Mouse (Mus musculus) myocyte (in vitro differentiated cells): ENCODE measurements at regions not wholly inside any gene's neighbourhood (a gene's known extent, or its start where the extent isn't known, plus 50 kb on each side); places are given as distances from the start of the nearest gene placed in this dataset.

Experiments used
- H3K27me3 ChIP-seq: one replicate; pipeline ENCODE4 v1.6.1; 2011; ENCODE audit not compliant: control insufficient read depth, insufficient read depth, insufficient read length
- H3K36me3 ChIP-seq: one replicate; pipeline ENCODE4 v1.6.1; 2011; ENCODE audit not compliant: control insufficient read depth, insufficient read depth
- H3K4me2 ChIP-seq: one replicate; pipeline ENCODE4 v1.6.1; 2011; ENCODE audit warnings: low read depth, control low read depth
- H3K4me3 ChIP-seq: one replicate; pipeline ENCODE4 v1.5.1; 2011; ENCODE audit warnings: mild to moderate bottlenecking, control low read depth, moderate library complexity
- H3K79me2 ChIP-seq: one replicate; pipeline ENCODE4 v1.6.1; 2011; ENCODE audit not compliant: control insufficient read depth, insufficient read depth
- H3ac ChIP-seq: one replicate; pipeline ENCODE4 v1.6.1; 2011; ENCODE audit not compliant: control insufficient read depth, insufficient read length
- CEBPB ChIP-seq: IDR thresholded peaks from 2 replicates; pipeline ENCODE4 v1.6.1; 2011; ENCODE audit warnings: mild to moderate bottlenecking, moderate library complexity; ENCODE audit not compliant: poor library complexity, insufficient read depth, severe bottlenecking
- E2F4 ChIP-seq: IDR thresholded peaks from one replicate; pipeline ENCODE4 v1.6.1; 2011; ENCODE audit warnings: mild to moderate bottlenecking, control low read depth, moderate library complexity; ENCODE audit not compliant: insufficient read depth
- MAX ChIP-seq: IDR thresholded peaks from one replicate; pipeline ENCODE4 v1.6.1; 2011; ENCODE audit warnings: low read depth, mild to moderate bottlenecking, control low read depth
- MYOD1 ChIP-seq, 3 experiments: IDR thresholded peaks; one replicate each; pipeline ENCODE4 v1.6.1; 2011; ENCODE audit warnings: control low read depth in 2 of 3, low read depth in 2 of 3, mild to moderate bottlenecking in 2 of 3, moderate library complexity in 1 of 3; ENCODE audit not compliant: insufficient read length in 2 of 3, control insufficient read depth in 1 of 3
- MYOG ChIP-seq, 3 experiments: IDR thresholded peaks; one replicate each; pipeline ENCODE4 v1.6.1; 2011; ENCODE audit warnings: control low read depth in 2 of 3, low read depth in 2 of 3, mild to moderate bottlenecking in 2 of 3; ENCODE audit not compliant: insufficient read length in 2 of 3, control insufficient read depth in 1 of 3, insufficient read depth in 1 of 3
- POLR2A ChIP-seq: IDR thresholded peaks from one replicate; pipeline ENCODE4 v1.6.1; 2011; ENCODE audit warnings: low read depth, mild to moderate bottlenecking, control low read depth, moderate library complexity; ENCODE audit not compliant: insufficient read length
- POLR2AphosphoS2 ChIP-seq: IDR thresholded peaks from one replicate; pipeline ENCODE4 v1.6.1; 2011; ENCODE audit warnings: low read depth, control low read depth; ENCODE audit not compliant: insufficient read length
- REST ChIP-seq: IDR thresholded peaks from one replicate; pipeline ENCODE4 v1.6.1; 2011; ENCODE audit warnings: mild to moderate bottlenecking, control low read depth, moderate library complexity; ENCODE audit not compliant: insufficient read depth, insufficient read length
- SRF ChIP-seq: IDR thresholded peaks from one replicate; pipeline ENCODE4 v1.6.1; 2011; ENCODE audit warnings: low read depth; ENCODE audit not compliant: control insufficient read depth, insufficient read length
- TCF12 ChIP-seq: IDR thresholded peaks from one replicate; pipeline ENCODE4 v1.6.1; 2011; ENCODE audit warnings: mild to moderate bottlenecking, control low read depth; ENCODE audit not compliant: poor library complexity, insufficient read depth, severe bottlenecking
- TCF3 ChIP-seq: IDR thresholded peaks from one replicate; pipeline ENCODE4 v1.6.1; 2011; ENCODE audit warnings: low read depth, control low read depth; ENCODE audit not compliant: insufficient read length
- USF1 ChIP-seq: IDR thresholded peaks from one replicate; pipeline ENCODE4 v1.6.1; 2011; ENCODE audit warnings: low read depth, mild to moderate bottlenecking, control low read depth, moderate library complexity

DNA sequence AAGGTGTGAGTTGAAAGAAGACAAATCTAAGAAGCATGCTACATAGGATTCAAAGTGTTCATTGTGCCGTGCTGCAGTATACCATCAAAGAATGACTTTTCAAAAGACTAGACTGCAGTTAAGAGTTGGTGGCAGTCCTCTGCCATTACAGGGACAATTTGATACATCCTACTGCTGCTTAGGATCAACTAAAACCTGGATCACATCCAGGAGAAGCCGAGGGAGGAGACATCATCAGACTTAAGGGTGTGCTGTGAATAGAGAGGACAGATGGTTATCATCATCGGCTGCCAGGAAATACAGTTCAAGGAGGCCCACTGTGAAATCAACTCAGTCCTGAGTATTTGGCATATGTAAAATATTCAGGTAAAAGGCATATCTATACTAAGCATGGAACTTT lies 366.9 kb downstream of the Sv2b start:
- no peaks in the 10 kb centered on the region for H3K27me3 ChIP-seq
- no peaks in the 10 kb centered on the region for H3K36me3 ChIP-seq
- TF ChIP-seq MYOG (IDR thresholded peaks at IDR 0.05; ENCODE audit: control insufficient read depth in 1 of 3, insufficient read depth in 1 of 3, insufficient read length in 2 of 3, low read depth in 2 of 3) (no peak), CEBPB (no peak), MAX (no peak), TCF3 (no peak), E2F4 (no peak), SRF (no peak), POLR2A (no peak)
- no peak overlapping the region for H3ac ChIP-seq
- no peaks in the 10 kb centered on the region for H3K79me2 ChIP-seq
- no peak overlapping the region for H3K4me3 ChIP-seq
- H3K4me2 ChIP-seq = no peak overlapping the region

DNA sequence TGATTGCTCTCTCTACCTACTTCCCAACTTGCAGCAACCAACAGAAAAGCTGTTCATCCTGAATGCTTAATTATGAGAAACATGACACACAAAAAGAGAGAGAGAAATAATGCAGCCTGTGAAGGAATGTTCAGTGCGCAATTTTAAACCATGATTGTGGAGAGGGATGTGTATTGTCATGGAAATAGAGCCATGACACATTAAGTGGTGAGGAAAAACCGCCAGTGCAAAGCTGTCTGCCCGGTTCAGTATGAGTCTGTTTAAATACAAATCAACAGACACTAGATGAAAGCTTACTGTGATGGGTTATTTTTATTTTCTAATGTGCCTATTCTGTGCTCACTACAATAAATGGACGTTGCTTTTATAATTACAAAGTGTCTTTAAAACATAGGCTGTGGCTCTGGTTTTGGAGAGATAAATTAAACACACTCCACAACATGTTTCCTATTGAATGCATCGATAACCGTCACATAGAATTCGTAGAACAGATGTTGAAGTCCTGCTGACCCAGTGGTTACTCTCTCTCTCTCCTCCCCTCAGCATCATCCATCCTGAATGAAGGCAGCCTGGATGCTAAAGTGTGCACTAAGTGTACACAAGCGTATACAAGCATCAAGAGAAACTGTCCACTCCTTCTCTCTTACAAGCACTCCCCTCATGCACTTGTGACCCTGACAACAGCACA lies 374.7 kb upstream of the Slco3a1 start:
- Histone ChIP-seq H3K36me3 (no peaks in the 10 kb centered on the region), H3K79me2 (no peaks in the 10 kb centered on the region), H3K4me3 (no peak overlapping the region), H3K4me2 (no peak overlapping the region), H3K27me3 (no peaks in the 10 kb centered on the region), H3ac (no peak overlapping the region)
- no peak for TF ChIP-seq MAX
- no peak for TF ChIP-seq MYOD1 (IDR thresholded peaks at IDR 0.05; ENCODE audit: control insufficient read depth in 1 of 3, insufficient read length in 2 of 3, low read depth in 2 of 3)
- TF ChIP-seq TCF12 = no peak
- no peak for TF ChIP-seq USF1
- no peak for TF ChIP-seq SRF
- no peak for TF ChIP-seq POLR2A
- no peak for TF ChIP-seq CEBPB

GRCm38 (mm10) chr7:74928226-74928927 lies 373.8 kb upstream of the Slco3a1 start:
- no peak overlapping the region for H3K4me2 ChIP-seq
- no peaks in the 10 kb centered on the region for H3K27me3 ChIP-seq

GRCm38 (mm10) chr7:74926729-74927128 lies 372.1 kb upstream of the Slco3a1 start:
- no peak overlapping the region for H3ac ChIP-seq
- H3K27me3 ChIP-seq = no peaks in the 10 kb centered on the region
- no peaks in the 10 kb centered on the region for H3K36me3 ChIP-seq
- no peak overlapping the region for H3K4me3 ChIP-seq
- no peak overlapping the region for H3K4me2 ChIP-seq
- no peak for TF ChIP-seq MYOD1 (IDR thresholded peaks at IDR 0.05; ENCODE audit: control insufficient read depth in 1 of 3, insufficient read length in 2 of 3, low read depth in 2 of 3)
- TF ChIP-seq E2F4 = no peak
- no peak for TF ChIP-seq CEBPB
- TF ChIP-seq POLR2A = no peak
- no peak for TF ChIP-seq TCF3
- no peak for TF ChIP-seq MYOG (IDR thresholded peaks at IDR 0.05; ENCODE audit: control insufficient read depth in 1 of 3, insufficient read depth in 1 of 3, insufficient read length in 2 of 3, low read depth in 2 of 3)
- no peak for TF ChIP-seq TCF12
- TF ChIP-seq MAX = no peak
- no peak for TF ChIP-seq POLR2AphosphoS2
- no peak for TF ChIP-seq USF1
- TF ChIP-seq REST = no peak
- TF ChIP-seq SRF = no peak
- no peaks in the 10 kb centered on the region for H3K79me2 ChIP-seq

More at GRCm38 (mm10) chr7:74928226-74928927, 373.8 kb upstream of the Slco3a1 start:
- Histone ChIP-seq H3K4me3 (no peak overlapping the region), H3K36me3 (no peaks in the 10 kb centered on the region), H3K79me2 (no peaks in the 10 kb centered on the region), H3ac (no peak overlapping the region)
- TF ChIP-seq MYOG (IDR thresholded peaks at IDR 0.05; ENCODE audit: control insufficient read depth in 1 of 3, insufficient read depth in 1 of 3, insufficient read length in 2 of 3, low read depth in 2 of 3) (no peak), POLR2AphosphoS2 (no peak), USF1 (no peak), REST (no peak), SRF (no peak), MYOD1 (IDR thresholded peaks at IDR 0.05; ENCODE audit: control insufficient read depth in 1 of 3, insufficient read length in 2 of 3, low read depth in 2 of 3) (no peak), TCF3 (no peak), POLR2A (no peak), E2F4 (no peak), MAX (no peak), TCF12 (no peak), CEBPB (no peak)

- H3K4me2 ChIP-seq = no peak overlapping the region
- H3K79me2 ChIP-seq = no peaks in the 10 kb centered on the region
- no peak overlapping the region for H3ac ChIP-seq
- H3K36me3 ChIP-seq = no peaks in the 10 kb centered on the region
- no peak for TF ChIP-seq REST
- TF ChIP-seq SRF = no peak
- TF ChIP-seq MAX = no peak
- no peak for TF ChIP-seq E2F4
- TF ChIP-seq MYOG (IDR thresholded peaks at IDR 0.05; ENCODE audit: control insufficient read depth in 1 of 3, insufficient read depth in 1 of 3, insufficient read length in 2 of 3, low read depth in 2 of 3) = no peak
- TF ChIP-seq CEBPB = no peak
- no peak for TF ChIP-seq USF1
- no peak for TF ChIP-seq TCF3
- no peak overlapping the region for H3K4me3 ChIP-seq
- no peaks in the 10 kb centered on the region for H3K27me3 ChIP-seq
Observed at GRCm38 (mm10) chr7:74924156-74924555, 369.6 kb upstream of the Slco3a1 start.
